ENCODE assay signal across 16 mouse cellular contexts in genomic region chr6:30359762-30360509, GRCm38 (mm10). TPM values are rescaled to one million over a fixed set of nuclear protein-coding genes. Genes with fewer than 3 reads are reported as not detected.
DNase-seq lines count a peak whose midpoint lies in the region; ATAC-seq and TF ChIP-seq lines count a peak whose summit lies in the region.
"Had no signal": no experiment of that assay in that cellular context is flagged by ENCODE, and none has a peak within 500 bp of the region (broad histone marks: within the 10 kb centered on the region; RNA-seq: fewer than 3 reads in every experiment).

No protein-coding gene starts in this region.

- no peak for ATAC-seq in embryonic facial prominence, embryonic 14.5 days (ENCODE audit: low read depth)
- ATAC-seq in limb, embryonic 13.5 days (ENCODE audit: low FRiP score, low read depth) = peak; percentile 22; the same call in 1 of the 2 replicates
- ATAC-seq in heart, embryonic 14.5 days (ENCODE audit: insufficient number of reproducible peaks, insufficient read depth, low FRiP score, low read depth) = peak; percentile 57
- ATAC-seq: forebrain, embryonic 16.5 days; midbrain, embryonic 15.5 days had no signal

- H3K4me3 ChIP-seq in embryonic facial prominence, embryonic 14.5 days (ENCODE audit: low read depth, low read length) = no peak overlapping the region
- H3K4me3 ChIP-seq in embryonic facial prominence, embryonic 10.5 days = no peak overlapping the region
- no peak overlapping the region for H3K4me3 ChIP-seq in limb, embryonic 13.5 days
- no peak overlapping the region for H3K4me3 ChIP-seq in limb, embryonic 10.5 days
- H3K4me3 ChIP-seq in heart, embryonic 14.5 days (ENCODE audit: control insufficient read depth in 1 of 2, insufficient read depth in 1 of 2, low read depth in 1 of 2, low read length in 2 of 2) = no peak overlapping the region
- no peak overlapping the region for H3K4me3 ChIP-seq in olfactory bulb, adult 2 months (ENCODE audit: insufficient read depth, low read depth, low read length)
- H3K4me3 ChIP-seq: embryonic facial prominence, embryonic 15.5 days; hindbrain, embryonic 13.5 days; liver, embryonic 13.5 days; midbrain, embryonic 15.5 days; neural tube, embryonic 13.5 days had no signal

- H3K4me2 ChIP-seq in embryonic facial prominence, embryonic 14.5 days (ENCODE audit: low read depth, low read length) = no peak overlapping the region
- H3K4me2 ChIP-seq in limb, embryonic 13.5 days (replicated peaks) = no peak overlapping the region
- H3K4me2 ChIP-seq in heart, embryonic 14.5 days (ENCODE audit: low read length) = no peak overlapping the region
- H3K4me2 ChIP-seq: embryonic facial prominence, embryonic 15.5 days; hindbrain, embryonic 13.5 days; liver, embryonic 13.5 days; midbrain, embryonic 15.5 days; neural tube, embryonic 13.5 days had no signal

- H3K9ac ChIP-seq in embryonic facial prominence, embryonic 14.5 days (ENCODE audit: low read depth, low read length) = no peak overlapping the region
- H3K9ac ChIP-seq in limb, embryonic 13.5 days = no peak overlapping the region
- no peak overlapping the region; the same call in 1 of the 2 replicates for H3K9ac ChIP-seq in heart, embryonic 14.5 days (ENCODE audit: low read length)
- H3K9ac ChIP-seq: embryonic facial prominence, embryonic 15.5 days; hindbrain, embryonic 13.5 days; liver, embryonic 13.5 days; midbrain, embryonic 15.5 days; neural tube, embryonic 13.5 days had no signal

- TF ChIP-seq POLR2A in olfactory bulb, adult 2 months (IDR thresholded peaks at IDR 0.05; ENCODE audit: insufficient read depth, low read depth, low read length) = no peak

- no peaks in the 10 kb centered on the region for H3K27me3 ChIP-seq in embryonic facial prominence, embryonic 14.5 days (replicated peaks; ENCODE audit: control insufficient read depth, insufficient read depth, low read length)
- no peaks in the 10 kb centered on the region for H3K27me3 ChIP-seq in embryonic facial prominence, embryonic 10.5 days (replicated peaks; ENCODE audit: low read depth, poor library complexity, severe bottlenecking)
- H3K27me3 ChIP-seq in limb, embryonic 13.5 days = no peaks in the 10 kb centered on the region
- H3K27me3 ChIP-seq in limb, embryonic 10.5 days (ENCODE audit: low read depth, poor library complexity, severe bottlenecking) = no peaks in the 10 kb centered on the region
- no peaks in the 10 kb centered on the region for H3K27me3 ChIP-seq in heart, embryonic 14.5 days (ENCODE audit: control insufficient read depth, insufficient read depth, low read length)
- H3K27me3 ChIP-seq: embryonic facial prominence, embryonic 15.5 days; hindbrain, embryonic 13.5 days; liver, embryonic 13.5 days; midbrain, embryonic 15.5 days; neural tube, embryonic 13.5 days had no signal

- peaks cover 11% of the 10 kb centered on the region for H3K36me3 ChIP-seq in embryonic facial prominence, embryonic 14.5 days (ENCODE audit: control insufficient read depth, insufficient read depth, low read length)
- H3K36me3 ChIP-seq in embryonic facial prominence, embryonic 10.5 days (replicated peaks) = peaks cover 25% of the 10 kb centered on the region
- peaks cover 22% of the 10 kb centered on the region for H3K36me3 ChIP-seq in limb, embryonic 13.5 days
- peaks cover 33% of the 10 kb centered on the region for H3K36me3 ChIP-seq in limb, embryonic 10.5 days
- H3K36me3 ChIP-seq in heart, embryonic 14.5 days (ENCODE audit: control insufficient read depth, insufficient read depth, low read length) = peaks cover 4% of the 10 kb centered on the region

- DNase-seq in embryonic facial prominence, embryonic 14.5 days (ENCODE audit: low spot score) = peak; percentile 5
- no peak for DNase-seq in embryonic facial prominence, embryonic 10.5 days (ENCODE audit: low spot score)
- no peak for DNase-seq in limb, embryonic 10.5 days (ENCODE audit: low spot score)
- no peak for DNase-seq in left cerebral cortex, adult 8-10 months (ENCODE audit: low spot score in 2 of 2)
- DNase-seq in yolk sac, embryonic 10.5 days (ENCODE audit: low spot score) = no peak
- DNase-seq: adrenal gland, postnatal 10 days; kidney, adult 18-20 months; liver, embryonic 13.5 days had no signal

- TF ChIP-seq CTCF in olfactory bulb, adult 2 months (IDR thresholded peaks at IDR 0.05; ENCODE audit: insufficient read depth, low read depth, low read length) = no peak

- H3K27ac ChIP-seq in embryonic facial prominence, embryonic 14.5 days (replicated peaks; ENCODE audit: low read depth, low read length) = peak overlapping the region; percentile 15; the same call in 1 of the 2 replicates
- no peak overlapping the region for H3K27ac ChIP-seq in embryonic facial prominence, embryonic 10.5 days (replicated peaks)
- H3K27ac ChIP-seq in limb, embryonic 13.5 days = no peak overlapping the region
- no peak overlapping the region for H3K27ac ChIP-seq in limb, embryonic 10.5 days
- peak overlapping the region; percentile 69 to 73 for H3K27ac ChIP-seq in heart, embryonic 14.5 days (replicated peaks in 1 of 2; ENCODE audit: control insufficient read depth in 1 of 2, insufficient read depth in 1 of 2, low read depth in 2 of 2, low read length in 2 of 2)
- 0 out of 2 replicates have a peak overlapping the region, but pooled peaks have one; percentile 27 for H3K27ac ChIP-seq in olfactory bulb, adult 2 months (ENCODE audit: insufficient read depth, low read depth, low read length)
- H3K27ac ChIP-seq: embryonic facial prominence, embryonic 15.5 days; hindbrain, embryonic 13.5 days; liver, embryonic 13.5 days; midbrain, embryonic 15.5 days; neural tube, embryonic 13.5 days had no signal

- no peaks in the 10 kb centered on the region for H3K4me1 ChIP-seq in embryonic facial prominence, embryonic 14.5 days (ENCODE audit: control insufficient read depth, insufficient read depth, low read length)
- no peaks in the 10 kb centered on the region for H3K4me1 ChIP-seq in embryonic facial prominence, embryonic 10.5 days
- H3K4me1 ChIP-seq in limb, embryonic 13.5 days = no peaks in the 10 kb centered on the region
- peaks cover 4% of the 10 kb centered on the region; the same call in 1 of the 2 replicates for H3K4me1 ChIP-seq in limb, embryonic 10.5 days
- H3K4me1 ChIP-seq in heart, embryonic 14.5 days (ENCODE audit: control insufficient read depth in 2 of 2, insufficient read depth in 2 of 2, low read length in 2 of 2) = peaks cover 21 to 27% of the 10 kb centered on the region in 2 experiments
- no peaks in the 10 kb centered on the region for H3K4me1 ChIP-seq in olfactory bulb, adult 2 months (ENCODE audit: control insufficient read depth, insufficient read depth, low read length)
- H3K4me1 ChIP-seq: embryonic facial prominence, embryonic 15.5 days; hindbrain, embryonic 13.5 days; midbrain, embryonic 15.5 days; neural tube, embryonic 13.5 days had no signal

- H3K9me3 ChIP-seq in embryonic facial prominence, embryonic 14.5 days (ENCODE audit: control insufficient read depth, low read length) = no peaks in the 10 kb centered on the region
- no peaks in the 10 kb centered on the region for H3K9me3 ChIP-seq in embryonic facial prominence, embryonic 10.5 days
- no peaks in the 10 kb centered on the region for H3K9me3 ChIP-seq in limb, embryonic 13.5 days
- H3K9me3 ChIP-seq in limb, embryonic 10.5 days (replicated peaks) = no peaks in the 10 kb centered on the region
- H3K9me3 ChIP-seq in heart, embryonic 14.5 days (ENCODE audit: control insufficient read depth, low read length) = no peaks in the 10 kb centered on the region
- H3K9me3 ChIP-seq: embryonic facial prominence, embryonic 15.5 days; hindbrain, embryonic 13.5 days; liver, embryonic 13.5 days; midbrain, embryonic 15.5 days; neural tube, embryonic 13.5 days had no signal

- 66% methylated on average over 12 of the region's 12 CpGs for WGBS in embryonic facial prominence, embryonic 14.5 days
- 78% methylated on average over 12 of the region's 12 CpGs for WGBS in embryonic facial prominence, embryonic 10.5 days
- 62% methylated on average over 12 of the region's 12 CpGs for WGBS in limb, embryonic 13.5 days
- 77% methylated on average over 12 of the region's 12 CpGs for WGBS in limb, embryonic 10.5 days
- WGBS in heart, embryonic 14.5 days = 27% methylated on average over 12 of the region's 12 CpGs
- WGBS in olfactory bulb, adult 2 months = 56% methylated on average over 12 of the region's 12 CpGs

RNA-seq across cellular contexts. Expression of gene Zc3hc1, which starts 30.9 kb away (rescaled TPM):
- 52.8 and 60.5 TPM in 2 replicates for polyA plus RNA-seq in embryonic facial prominence, embryonic 14.5 days (2014; fragmentation: Nextera tagmentation; extraction: Ambion mirVana)
- polyA plus RNA-seq in embryonic facial prominence, embryonic 10.5 days (2016; fragmentation: Nextera tagmentation; extraction: Ambion mirVana) = 84.6 and 90.8 TPM in 2 replicates
- 77.7 and 83.9 TPM in 2 replicates for polyA plus RNA-seq in limb, embryonic 13.5 days (2015; fragmentation: Nextera tagmentation; extraction: Ambion mirVana)
- polyA plus RNA-seq in limb, embryonic 10.5 days (2016; fragmentation: Nextera tagmentation; extraction: Ambion mirVana) = 91.3 and 95.9 TPM in 2 replicates
- polyA plus RNA-seq in heart, embryonic 14.5 days (2014; fragmentation: Nextera tagmentation; extraction: Ambion mirVana) = 40.7 and 44.7 TPM in 2 replicates
- not detected in 2 replicates for polyA plus RNA-seq in olfactory bulb, adult 2 months (2012; ENCODE audit: insufficient read depth, insufficient read length, low replicate concordance, missing spikeins)
- total RNA-seq in left cerebral cortex, adult 8-10 months (2022) = 10 to 100 TPM; 25.5 to 30.3 (median 26.7) TPM

RNA-seq across cellular contexts. Expression of gene Klhdc10, which starts 41.7 kb away (rescaled TPM):
- polyA plus RNA-seq in embryonic facial prominence, embryonic 14.5 days (2014; fragmentation: Nextera tagmentation; extraction: Ambion mirVana) = 43.7 and 44.7 TPM in 2 replicates
- 36.2 and 37.3 TPM in 2 replicates for polyA plus RNA-seq in embryonic facial prominence, embryonic 10.5 days (2016; fragmentation: Nextera tagmentation; extraction: Ambion mirVana)
- 29.4 and 31.7 TPM in 2 replicates for polyA plus RNA-seq in limb, embryonic 13.5 days (2015; fragmentation: Nextera tagmentation; extraction: Ambion mirVana)
- 46.2 and 49.2 TPM in 2 replicates for polyA plus RNA-seq in limb, embryonic 10.5 days (2016; fragmentation: Nextera tagmentation; extraction: Ambion mirVana)
- polyA plus RNA-seq in heart, embryonic 14.5 days (2014; fragmentation: Nextera tagmentation; extraction: Ambion mirVana) = 22.5 and 24.5 TPM in 2 replicates
- not detected in 2 replicates for polyA plus RNA-seq in olfactory bulb, adult 2 months (2012; ENCODE audit: insufficient read depth, insufficient read length, low replicate concordance, missing spikeins)
- 100 to 1,000 TPM in 1 of 4 experiments, 10 to 100 TPM in 3; 86.0 to 101 (median 90.6) TPM for total RNA-seq in left cerebral cortex, adult 8-10 months (2022)

RNA-seq across cellular contexts. Expression of gene Ube2h, which starts 55.6 kb away (rescaled TPM):
- polyA plus RNA-seq in embryonic facial prominence, embryonic 14.5 days (2014; fragmentation: Nextera tagmentation; extraction: Ambion mirVana) = 51.5 and 53.1 TPM in 2 replicates
- 34.0 and 35.4 TPM in 2 replicates for polyA plus RNA-seq in embryonic facial prominence, embryonic 10.5 days (2016; fragmentation: Nextera tagmentation; extraction: Ambion mirVana)
- 43.6 and 45.9 TPM in 2 replicates for polyA plus RNA-seq in limb, embryonic 13.5 days (2015; fragmentation: Nextera tagmentation; extraction: Ambion mirVana)
- polyA plus RNA-seq in limb, embryonic 10.5 days (2016; fragmentation: Nextera tagmentation; extraction: Ambion mirVana) = 31.9 and 41.2 TPM in 2 replicates
- 63.6 and 65.7 TPM in 2 replicates for polyA plus RNA-seq in heart, embryonic 14.5 days (2014; fragmentation: Nextera tagmentation; extraction: Ambion mirVana)
- polyA plus RNA-seq in olfactory bulb, adult 2 months (2012; ENCODE audit: insufficient read depth, insufficient read length, low replicate concordance, missing spikeins) = 98.4 TPM in 1 of 2 replicates, not detected in the other
- 10 to 100 TPM; 85.2 to 87.7 (median 87.5) TPM for total RNA-seq in left cerebral cortex, adult 8-10 months (2022)

Comparison
In these comparisons a context has a peak if more than half of its experiments do, and no peak if none do; other contexts are left out.
1. H3K27ac ChIP-seq: peak in embryonic facial prominence, embryonic 14.5 days (single experiment), heart, embryonic 14.5 days (2 of 2) and olfactory bulb, adult 2 months (single experiment); none in embryonic facial prominence, embryonic 10.5 days (single experiment), limb, embryonic 13.5 days (single experiment) and limb, embryonic 10.5 days (single experiment).